Mouse (Mus musculus): ENCODE data around the gene Cd5l.

Gene Cd5l

GRCm38 (mm10) chr3:87408171-87408570 lies 50.5 kb downstream of the Cd5l start:
- no peak for DNase-seq (ENCODE audit: low spot score)

DNA sequence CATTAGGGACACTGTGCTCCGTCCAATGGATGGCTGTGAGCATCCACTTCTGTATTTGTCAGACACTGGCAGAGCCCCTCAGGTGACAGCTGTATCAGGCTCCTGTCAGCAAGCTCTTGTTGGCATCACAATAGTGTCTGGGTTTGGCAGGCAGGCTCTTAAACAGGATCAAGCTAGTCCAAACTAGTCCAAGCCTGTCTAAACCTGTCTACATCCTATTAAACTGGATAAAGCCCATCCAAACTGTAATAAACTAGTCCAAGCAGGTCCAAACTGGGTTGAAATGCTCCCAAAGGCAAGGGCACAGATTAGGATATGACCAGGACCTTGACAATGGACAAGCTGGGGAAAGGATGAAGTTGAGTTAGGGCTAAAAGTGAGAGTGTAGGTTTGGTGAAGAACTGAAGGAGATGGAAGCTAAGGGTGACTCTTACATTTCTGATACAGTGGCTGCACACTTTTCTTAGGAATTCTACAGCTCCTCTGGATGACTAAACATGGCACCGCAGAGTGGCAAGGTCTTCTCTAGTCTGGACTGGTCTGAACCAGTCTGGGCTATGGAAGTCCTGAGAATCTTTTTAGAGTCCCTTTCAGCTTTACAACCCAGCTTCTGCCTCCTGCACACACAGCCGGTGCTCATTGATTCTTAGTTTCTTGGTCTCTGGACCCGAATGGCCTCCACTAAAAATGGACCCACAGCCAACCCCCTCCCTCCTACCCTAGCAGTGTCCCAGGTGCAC lies 51.7 kb downstream of the Cd5l start:
- DNase-seq (ENCODE audit: low spot score), result no peak

- DNase-seq (ENCODE audit: low spot score), result no peak
These were observed 52.9 kb downstream of the Cd5l start for GRCm38 (mm10) chr3:87410605-87411004.

GRCm38 (mm10) chr3:87411150-87411549 lies 53.5 kb downstream of the Cd5l start:
- no peak for DNase-seq (ENCODE audit: low spot score)

DNA sequence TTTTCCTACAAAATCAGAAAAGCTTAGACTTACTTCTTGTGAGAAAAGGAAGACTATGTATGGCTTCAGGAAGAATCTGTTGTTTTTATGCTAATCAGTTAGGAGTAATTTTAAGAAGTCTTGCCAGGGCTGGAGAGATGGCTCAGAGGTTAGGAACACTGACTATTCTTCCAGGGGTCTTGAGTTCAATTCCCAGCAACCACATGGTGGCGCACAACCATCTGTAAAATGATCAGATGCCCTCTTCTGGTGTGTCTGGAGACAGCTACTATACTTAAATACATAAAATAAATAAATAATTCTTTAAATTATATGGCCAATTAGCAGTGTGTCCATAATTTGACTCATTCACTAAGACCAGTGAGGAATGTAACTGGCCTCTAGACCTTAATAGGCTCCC lies 63.0 kb downstream of the Cd5l start:
- DNase-seq (ENCODE audit: low spot score), result no peak
